Mouse (Mus musculus): ENCODE results near the gene Cadps2. TPM values are rescaled to one million over a fixed set of nuclear protein-coding genes. Genes with fewer than 3 reads are reported as not detected.

The Cadps2 gene
- total and polyA plus RNA-seq, 2 experiments from 2014 or later: 7.3 to 23.0 TPM

DNA sequence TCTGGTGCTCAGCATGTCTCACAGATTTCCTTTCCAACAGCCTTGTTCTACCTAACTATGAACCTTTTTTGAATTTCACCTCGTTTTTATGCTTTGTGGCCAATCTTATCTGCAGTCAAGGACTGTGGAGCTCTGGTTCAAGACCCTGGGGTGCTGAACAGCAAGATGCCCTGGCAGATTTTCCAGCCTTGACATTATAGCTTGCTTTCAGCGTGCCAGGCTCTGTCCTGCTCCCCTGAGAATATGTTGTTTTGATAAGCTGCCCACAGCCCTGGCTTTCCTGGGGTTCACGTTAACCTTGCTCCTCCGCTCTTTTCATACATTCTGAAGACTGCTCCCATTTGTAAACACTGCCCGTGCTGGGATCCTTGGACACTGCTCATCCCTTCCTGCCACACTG is 385.3 kb downstream of the Cadps2 start:
- TF ChIP-seq CTCF (IDR thresholded peaks at IDR 0.05): no peak
- H3K4me1 ChIP-seq (ENCODE audit: insufficient read depth, low read length): no peaks in the 10 kb centered on the region
- no peak for ATAC-seq (ENCODE audit: low FRiP score)
- 57% methylated on average over 5 of the region's 5 CpGs for WGBS
- H3K27me3 ChIP-seq (ENCODE audit: insufficient read depth, low read length): no peaks in the 10 kb centered on the region
- no peak overlapping the region for H3K4me3 ChIP-seq (ENCODE audit: low read depth, low read length)
- no peak overlapping the region for H3K27ac ChIP-seq (ENCODE audit: low read depth, low read length)
- no peaks in the 10 kb centered on the region for H3K36me3 ChIP-seq (ENCODE audit: insufficient read depth, low read length)
- no peaks in the 10 kb centered on the region for H3K9me3 ChIP-seq (ENCODE audit: low read length)
- no peak overlapping the region for H3K9ac ChIP-seq (replicated peaks; ENCODE audit: low read length, poor library complexity, severe bottlenecking)
- DNase-seq (ENCODE audit: low spot score): no peak
- no peak overlapping the region for H3K4me2 ChIP-seq (ENCODE audit: low read depth, low read length, poor library complexity, severe bottlenecking)

DNA sequence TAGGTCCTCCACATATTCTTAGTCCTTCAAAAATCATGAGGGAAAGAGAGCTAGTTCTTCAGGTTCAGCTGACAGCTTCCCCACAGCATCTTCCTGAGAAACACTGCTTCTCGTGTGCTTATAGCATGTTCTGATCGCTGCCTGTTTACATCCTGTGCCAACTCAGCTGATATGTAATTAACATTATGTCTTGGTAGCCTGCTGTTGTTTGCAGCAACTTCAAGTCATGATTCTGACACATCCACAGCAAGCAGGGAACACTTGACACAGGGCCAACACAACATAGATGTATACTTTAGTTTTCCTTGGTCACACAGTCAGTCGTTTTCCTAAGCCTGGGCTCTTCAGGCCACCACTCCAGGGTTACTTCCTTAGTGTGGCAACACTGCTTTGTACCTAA is 399.3 kb downstream of the Cadps2 start:
- H3K27me3 ChIP-seq (ENCODE audit: insufficient read depth, low read length): no peaks in the 10 kb centered on the region
- peak; percentile 5 for DNase-seq (ENCODE audit: low spot score)

GRCm38 (mm10) chr6:23410256-23411049 is 428.8 kb downstream of the Cadps2 start:
- Histone ChIP-seq H3K9me3 (ENCODE audit: low read length) (no peaks in the 10 kb centered on the region), H3K9ac (replicated peaks; ENCODE audit: low read length, poor library complexity, severe bottlenecking) (no peak overlapping the region), H3K27ac (ENCODE audit: low read depth, low read length) (no peak overlapping the region), H3K4me3 (ENCODE audit: low read depth, low read length) (peak overlapping the region; percentile 18), H3K36me3 (ENCODE audit: insufficient read depth, low read length) (no peaks in the 10 kb centered on the region), H3K4me1 (ENCODE audit: insufficient read depth, low read length) (no peaks in the 10 kb centered on the region), H3K4me2 (ENCODE audit: low read depth, low read length, poor library complexity, severe bottlenecking) (peak overlapping the region; percentile 39), H3K27me3 (ENCODE audit: insufficient read depth, low read length) (no peaks in the 10 kb centered on the region)
- peak; percentile 7; the same call in 1 of the 2 replicates for TF ChIP-seq CTCF (IDR thresholded peaks at IDR 0.05)
- ATAC-seq (ENCODE audit: low FRiP score): peak; percentile 69; the same call in 1 of the 2 replicates
- 4% methylated on average over 12 of the region's 12 CpGs for WGBS
- peak; percentile 1 for DNase-seq (ENCODE audit: low spot score)

More for the DNA sequence above, 399.3 kb downstream of the Cadps2 start:
- H3K4me3 ChIP-seq (ENCODE audit: low read depth, low read length): no peak overlapping the region
- H3K4me2 ChIP-seq (ENCODE audit: low read depth, low read length, poor library complexity, severe bottlenecking): no peak overlapping the region
- TF ChIP-seq CTCF (IDR thresholded peaks at IDR 0.05): no peak
- no peak overlapping the region for H3K27ac ChIP-seq (ENCODE audit: low read depth, low read length)
- 78% methylated on average over 3 of the region's 3 CpGs for WGBS
- ATAC-seq (ENCODE audit: low FRiP score): no peak
- H3K9me3 ChIP-seq (ENCODE audit: low read length): no peaks in the 10 kb centered on the region
- no peak overlapping the region for H3K9ac ChIP-seq (replicated peaks; ENCODE audit: low read length, poor library complexity, severe bottlenecking)
- H3K36me3 ChIP-seq (ENCODE audit: insufficient read depth, low read length): no peaks in the 10 kb centered on the region
- H3K4me1 ChIP-seq (ENCODE audit: insufficient read depth, low read length): no peaks in the 10 kb centered on the region

DNA sequence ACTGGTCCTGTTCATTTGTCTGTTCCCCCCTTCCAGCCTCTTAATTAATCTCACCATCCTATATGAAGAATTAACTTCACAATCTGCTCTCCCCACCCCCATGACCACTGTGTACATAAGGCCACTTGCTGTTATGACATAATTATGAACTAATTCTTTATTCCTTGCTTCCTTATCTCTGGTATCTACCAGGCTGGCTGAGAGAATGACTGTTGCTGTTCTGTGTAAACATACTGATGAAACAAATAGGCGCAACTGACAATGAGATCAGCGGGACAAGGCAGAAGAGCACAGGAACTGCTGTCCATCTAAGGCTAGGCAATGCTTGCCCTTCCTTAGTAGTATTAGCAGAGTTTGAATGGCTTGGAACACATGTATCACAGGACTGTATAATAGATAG is 445.1 kb downstream of the Cadps2 start:
- no peak overlapping the region for H3K9ac ChIP-seq (replicated peaks; ENCODE audit: low read length, poor library complexity, severe bottlenecking)
- no peak overlapping the region for H3K27ac ChIP-seq (ENCODE audit: low read depth, low read length)
- H3K9me3 ChIP-seq (ENCODE audit: low read length): no peaks in the 10 kb centered on the region
- TF ChIP-seq CTCF (IDR thresholded peaks at IDR 0.05): no peak
- H3K36me3 ChIP-seq (ENCODE audit: insufficient read depth, low read length): no peaks in the 10 kb centered on the region
- DNase-seq (ENCODE audit: low spot score) (no peak), ATAC-seq (ENCODE audit: low FRiP score) (no peak)
- H3K27me3 ChIP-seq (ENCODE audit: insufficient read depth, low read length): peaks cover 4% of the 10 kb centered on the region; the same call in 1 of the 2 replicates
- no peak overlapping the region for H3K4me3 ChIP-seq (ENCODE audit: low read depth, low read length)
- WGBS: 95% methylated on average over 2 of the region's 2 CpGs
- H3K4me2 ChIP-seq (ENCODE audit: low read depth, low read length, poor library complexity, severe bottlenecking): no peak overlapping the region
- no peaks in the 10 kb centered on the region for H3K4me1 ChIP-seq (ENCODE audit: insufficient read depth, low read length)

GRCm38 (mm10) chr6:23392711-23393110 is 446.5 kb downstream of the Cadps2 start:
- DNase-seq (ENCODE audit: low spot score): no peak
- no peak for ATAC-seq (ENCODE audit: low FRiP score)
- TF ChIP-seq CTCF (IDR thresholded peaks at IDR 0.05): no peak
- Histone ChIP-seq H3K4me1 (ENCODE audit: insufficient read depth, low read length) (no peaks in the 10 kb centered on the region), H3K9me3 (ENCODE audit: low read length) (no peaks in the 10 kb centered on the region), H3K4me2 (ENCODE audit: low read depth, low read length, poor library complexity, severe bottlenecking) (no peak overlapping the region), H3K36me3 (ENCODE audit: insufficient read depth, low read length) (no peaks in the 10 kb centered on the region), H3K27me3 (ENCODE audit: insufficient read depth, low read length) (peaks cover 4% of the 10 kb centered on the region; the same call in 1 of the 2 replicates), H3K9ac (replicated peaks; ENCODE audit: low read length, poor library complexity, severe bottlenecking) (no peak overlapping the region), H3K27ac (ENCODE audit: low read depth, low read length) (no peak overlapping the region), H3K4me3 (ENCODE audit: low read depth, low read length) (no peak overlapping the region)
- 80% methylated on average over 4 of the region's 4 CpGs for WGBS

- H3K4me1 ChIP-seq (ENCODE audit: insufficient read depth, low read length): peaks cover 4% of the 10 kb centered on the region; the same call in 1 of the 2 replicates
- H3K9me3 ChIP-seq (ENCODE audit: low read length): no peaks in the 10 kb centered on the region
- H3K4me2 ChIP-seq (ENCODE audit: low read depth, low read length, poor library complexity, severe bottlenecking): no peak overlapping the region
- no peak for ATAC-seq (ENCODE audit: low FRiP score)
- no peak for TF ChIP-seq CTCF (IDR thresholded peaks at IDR 0.05)
- no peak overlapping the region for H3K4me3 ChIP-seq (ENCODE audit: low read depth, low read length)
- no peak overlapping the region for H3K9ac ChIP-seq (replicated peaks; ENCODE audit: low read length, poor library complexity, severe bottlenecking)
- DNase-seq (ENCODE audit: low spot score): no peak
- peaks cover 25% of the 10 kb centered on the region for H3K27me3 ChIP-seq (ENCODE audit: insufficient read depth, low read length)
- H3K27ac ChIP-seq (ENCODE audit: low read depth, low read length): no peak overlapping the region
- WGBS: 9% methylated on average over 5 of the region's 5 CpGs
- no peaks in the 10 kb centered on the region for H3K36me3 ChIP-seq (ENCODE audit: insufficient read depth, low read length)
These were observed 452.5 kb downstream of the Cadps2 start for GRCm38 (mm10) chr6:23386711-23387110.

Data from midbrain, postnatal 0 days (tissue).